Mouse (Mus musculus) thymus, adult 2 months (tissue): ENCODE data around the gene Rxra.

Source experiments
- CTCF ChIP-seq: fragments of 200-500 bp; IDR thresholded peaks from 2 replicates; pipeline ENCODE4 v1.5.1; 2012; ENCODE audit warnings: mild to moderate bottlenecking, control low read depth, low read length, moderate library complexity, borderline replicate concordance; ENCODE audit not compliant: control insufficient read depth, poor library complexity, insufficient read depth; ENCODE audit errors: extremely low read depth
- POLR2A ChIP-seq: fragments of 200-500 bp; IDR thresholded peaks from 2 replicates; pipeline ENCODE4 v1.6.1; 2012; ENCODE audit warnings: mild to moderate bottlenecking, low read length, control low read depth, moderate library complexity; ENCODE audit not compliant: control insufficient read depth, poor library complexity, insufficient read depth; ENCODE audit errors: extremely low read depth

DNA sequence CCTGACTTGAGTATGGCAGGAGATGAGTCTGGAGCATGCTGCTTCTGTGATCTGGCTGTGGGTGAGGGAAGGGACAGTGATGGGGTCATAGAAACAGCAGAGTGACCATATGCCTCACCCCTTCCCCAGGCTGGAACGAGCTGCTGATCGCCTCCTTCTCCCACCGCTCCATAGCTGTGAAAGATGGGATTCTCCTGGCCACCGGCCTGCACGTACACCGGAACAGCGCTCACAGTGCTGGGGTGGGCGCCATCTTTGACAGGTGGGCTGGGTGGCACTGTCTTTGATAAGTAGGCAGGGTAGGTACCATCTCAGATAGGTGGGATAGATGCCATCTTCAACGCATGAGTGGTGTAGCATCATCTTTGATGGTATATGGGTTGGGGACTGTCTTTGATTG, 77.9 kb downstream of the Rxra start:
- no peak for TF ChIP-seq CTCF
- no peak for TF ChIP-seq POLR2A
